Mouse (Mus musculus) midbrain, postnatal 0 days (tissue): Measurements from ENCODE around the gene AL732309.1. TPM values are rescaled to one million over a fixed set of nuclear protein-coding genes. Genes with fewer than 3 reads are reported as not detected.
A peak's percentile ranks its signal among the peaks of the same experiment; 100 is the strongest.

Source experiments
- ATAC-seq: fragments of 200-750 bp; cut with Nextera tagmentation; 2 replicates; pipeline ENCODE4 v1.8.0; 2017; ENCODE audit warnings: moderate number of reproducible peaks, mild to moderate bottlenecking, moderate TSS enrichment, moderate library complexity; ENCODE audit not compliant: low FRiP score
- DNase-seq: peaks from one replicate; pipeline ENCODE4 v3.0.0-alpha.2; 2015; ENCODE audit warnings: low spot score
- H3K27ac ChIP-seq: fragments of 300-500 bp; sonication (generic); 2 replicates; pipeline ENCODE4 v1.5.1; 2014; ENCODE audit warnings: low read depth, mild to moderate bottlenecking, low read length, mixed read lengths
- H3K27me3 ChIP-seq: fragments of 300-500 bp; sonication (generic); 2 replicates; pipeline ENCODE4 v1.6.1; 2014; ENCODE audit warnings: low read length, control low read depth, mixed read lengths; ENCODE audit not compliant: insufficient read depth
- H3K36me3 ChIP-seq: fragments of 300-500 bp; sonication (generic); 2 replicates; pipeline ENCODE4 v1.6.1; 2014; ENCODE audit warnings: low read length, control low read depth, mixed read lengths; ENCODE audit not compliant: insufficient read depth
- H3K4me1 ChIP-seq: fragments of 300-500 bp; sonication (generic); 2 replicates; pipeline ENCODE4 v1.6.1; 2014; ENCODE audit warnings: mild to moderate bottlenecking, control low read depth, antibody characterized with exemption, low read length, mixed read lengths; ENCODE audit not compliant: insufficient read depth
- H3K4me2 ChIP-seq: fragments of 300-500 bp; sonication (generic); 2 replicates; pipeline ENCODE4 v1.6.1; 2014; ENCODE audit warnings: low read depth, mild to moderate bottlenecking, low read length, mixed read lengths; ENCODE audit not compliant: poor library complexity, severe bottlenecking
- H3K4me3 ChIP-seq: fragments of 300-500 bp; sonication (generic); 2 replicates; pipeline ENCODE4 v1.5.1; 2014; ENCODE audit warnings: low read depth, mild to moderate bottlenecking, low read length, moderate library complexity
- H3K9ac ChIP-seq: fragments of 300-500 bp; sonication (generic); replicated peaks from 2 replicates; pipeline ENCODE4 v1.6.1; 2014; ENCODE audit warnings: mild to moderate bottlenecking, low read length, moderate library complexity, mixed read lengths; ENCODE audit not compliant: poor library complexity, severe bottlenecking
- H3K9me3 ChIP-seq: fragments of 300-500 bp; sonication (generic); 2 replicates; pipeline ENCODE4 v1.6.1; 2016; ENCODE audit warnings: low read length, control low read depth
- CTCF ChIP-seq: IDR thresholded peaks from 2 replicates; pipeline ENCODE4 v1.5.1; 2016; ENCODE audit warnings: antibody characterized with exemption, mild to moderate bottlenecking
- WGBS: fragments of 180-500 bp; shearing (Covaris S2); extraction: QIAGEN DNeasy Blood & Tissue Kit; methylation state at CpG from one replicate; pipeline ENCODE4 v1.1.7; 2014; 5-methylcytosine and 5-hydroxymethylcytosine counted together
- polyA plus RNA-seq: library from polyadenylated mRNA; unstranded; fragments of >200 nt; fragmentation: Nextera tagmentation; extraction: Ambion mirVana; gene quantifications from 2 replicates; pipeline ENCODE4 v1.2.1, GENCODE M21; 2015
- total RNA-seq: library from RNA; depleted of rRNA; stranded (reverse); fragments of >200 nt; gene quantifications from 2 replicates; pipeline ENCODE4 v1.2.3, GENCODE M21; 2014

Gene AL732309.1
- total and polyA plus RNA-seq, 2 experiments from 2014 or later, result 3.0 to 7.3 TPM

- H3K9ac ChIP-seq, result no peak overlapping the region
- H3K9me3 ChIP-seq, result no peaks in the 10 kb centered on the region
- no peak overlapping the region for H3K4me3 ChIP-seq
- no peak overlapping the region for H3K27ac ChIP-seq
- H3K4me2 ChIP-seq, result no peak overlapping the region
- H3K27me3 ChIP-seq, result no peaks in the 10 kb centered on the region
- no peak for TF ChIP-seq CTCF
- DNase-seq (no peak), ATAC-seq (no peak)
- peaks cover 12% of the 10 kb centered on the region; the same call in 1 of the 2 replicates for H3K4me1 ChIP-seq
- WGBS, result 70% methylated on average over 23 of the region's 23 CpGs
- H3K36me3 ChIP-seq, result no peaks in the 10 kb centered on the region
Measured at GRCm38 (mm10) chr2:25213266-25213865, 33.3 kb downstream of the AL732309.1 start.

GRCm38 (mm10) chr2:25211121-25211670 lies 35.5 kb downstream of the AL732309.1 start, which contains the start of gene Nelfb:
Gene Nelfb (minus strand): TSS chr2:25211489.
- Histone ChIP-seq H3K4me1 (peaks cover 12% of the 10 kb centered on the region; the same call in 1 of the 2 replicates), H3K4me3 (peak within 1 kb of the TSS; percentile 92), H3K36me3 (peaks cover 4% of the 10 kb centered on the region), H3K9me3 (no peaks in the 10 kb centered on the region), H3K4me2 (peak within 1 kb of the TSS; percentile 86), H3K27ac (peak within 1 kb of the TSS; percentile 92), H3K9ac (peak within 1 kb of the TSS; percentile 90), H3K27me3 (no peaks in the 10 kb centered on the region)
- DNase-seq (peak; percentile 90), ATAC-seq (peak; percentile 89)
- under 1% methylated on average over 44 of the region's 44 CpGs for WGBS
- TF ChIP-seq CTCF, result 0 out of 2 replicates have a peak, but pooled peaks have one; percentile 5

- Histone ChIP-seq H3K36me3 (peaks cover 9% of the 10 kb centered on the region), H3K27ac (peak overlapping the region; percentile 92), H3K4me2 (peak overlapping the region; percentile 86), H3K9ac (peak overlapping the region; percentile 90), H3K4me3 (peak overlapping the region; percentile 92), H3K27me3 (no peaks in the 10 kb centered on the region), H3K4me1 (peaks cover 12% of the 10 kb centered on the region; the same call in 1 of the 2 replicates), H3K9me3 (no peaks in the 10 kb centered on the region)
- TF ChIP-seq CTCF, result no peak
- DNase-seq (no peak), ATAC-seq (peak; percentile 25; the same call in 1 of the 2 replicates)
- under 1% methylated on average over 24 of the region's 24 CpGs for WGBS
Measured at GRCm38 (mm10) chr2:25210686-25211085, 36.0 kb downstream of the AL732309.1 start.

- no peaks in the 10 kb centered on the region for H3K9me3 ChIP-seq
- no peak overlapping the region for H3K27ac ChIP-seq
- H3K9ac ChIP-seq, result no peak overlapping the region
- no peak overlapping the region for H3K4me3 ChIP-seq
- DNase-seq (no peak), ATAC-seq (no peak)
- H3K27me3 ChIP-seq, result no peaks in the 10 kb centered on the region
- H3K36me3 ChIP-seq, result peaks cover 35% of the 10 kb centered on the region
- H3K4me1 ChIP-seq, result peaks cover 12% of the 10 kb centered on the region; the same call in 1 of the 2 replicates
- no peak overlapping the region for H3K4me2 ChIP-seq
- no peak for TF ChIP-seq CTCF
- 92% methylated on average over 1 of the region's 1 CpGs for WGBS
Measured at GRCm38 (mm10) chr2:25207593-25207992, 39.1 kb downstream of the AL732309.1 start.

GRCm38 (mm10) chr2:25203631-25204214 lies 42.9 kb downstream of the AL732309.1 start:
- Histone ChIP-seq H3K4me3 (no peak overlapping the region), H3K9ac (no peak overlapping the region), H3K27me3 (no peaks in the 10 kb centered on the region), H3K9me3 (no peaks in the 10 kb centered on the region), H3K27ac (no peak overlapping the region), H3K4me1 (no peaks in the 10 kb centered on the region; the same call in 1 of the 2 replicates), H3K4me2 (no peak overlapping the region), H3K36me3 (peaks cover 64% of the 10 kb centered on the region)
- 59% methylated on average over 4 of the region's 4 CpGs for WGBS
- peak; percentile 52 for TF ChIP-seq CTCF
- ATAC-seq (no peak), DNase-seq (no peak)

GRCm38 (mm10) chr2:25200631-25201030 lies 46.0 kb downstream of the AL732309.1 start:
- no peak overlapping the region for H3K9ac ChIP-seq
- no peak overlapping the region for H3K4me2 ChIP-seq
- H3K27me3 ChIP-seq, result peaks cover 4% of the 10 kb centered on the region; the same call in 1 of the 2 replicates
- H3K4me1 ChIP-seq, result no peaks in the 10 kb centered on the region
- H3K27ac ChIP-seq, result no peak overlapping the region
- H3K9me3 ChIP-seq, result no peaks in the 10 kb centered on the region
- TF ChIP-seq CTCF, result no peak
- DNase-seq (no peak), ATAC-seq (no peak)
- H3K36me3 ChIP-seq, result peaks cover 60% of the 10 kb centered on the region
- WGBS, result 82% methylated on average over 2 of the region's 2 CpGs
- no peak overlapping the region for H3K4me3 ChIP-seq
